Mouse (Mus musculus) G1E (cell line): ENCODE measurements around the gene Pycr1. TPM values are rescaled to one million over a fixed set of nuclear protein-coding genes. Genes with fewer than 3 reads are reported as not detected.

Source experiments
- ATAC-seq: 2 replicates; pipeline ENCODE4 v1.8.0; 2016; ENCODE audit warnings: mild to moderate bottlenecking; ENCODE audit not compliant: insufficient number of reproducible peaks, poor library complexity, low FRiP score, severe bottlenecking; ENCODE audit errors: extremely low read depth
- DNase-seq: peaks from one replicate; pipeline ENCODE4 v3.0.0; 2012; ENCODE audit warnings: low spot score
- H3K27me3 ChIP-seq: 2 replicates; pipeline ENCODE4 v1.6.1; 2012; ENCODE audit warnings: mild to moderate bottlenecking, low read length, inconsistent platforms; ENCODE audit not compliant: insufficient read depth
- H3K36me3 ChIP-seq: replicated peaks from 2 replicates; pipeline ENCODE3; 2012; ENCODE audit warnings: mild to moderate bottlenecking, inconsistent platforms
- H3K4me1 ChIP-seq: 2 replicates; pipeline ENCODE4 v1.6.1; 2012; ENCODE audit warnings: low read depth, low read length, inconsistent platforms, mixed read lengths; ENCODE audit not compliant: insufficient read depth
- H3K4me3 ChIP-seq: 2 replicates; pipeline ENCODE4 v1.5.1; 2012; ENCODE audit warnings: low read depth, mild to moderate bottlenecking, inconsistent platforms, low read length, moderate library complexity, mixed read lengths
- H3K9me3 ChIP-seq: replicated peaks from 2 replicates; pipeline ENCODE4 v1.6.1; 2012; ENCODE audit warnings: inconsistent platforms
- CTCF ChIP-seq: IDR thresholded peaks from 2 replicates; pipeline ENCODE4 v1.5.1; 2012; ENCODE audit warnings: low read depth, low read length, inconsistent platforms, mixed read lengths
- GATA1 ChIP-seq: IDR thresholded peaks from 2 replicates; pipeline ENCODE4 v1.6.1; 2012; ENCODE audit warnings: borderline replicate concordance, low read length, inconsistent platforms, mixed read lengths
- GATA2 ChIP-seq: IDR thresholded peaks from 2 replicates; pipeline ENCODE4 v1.6.1; 2012; ENCODE audit warnings: low read depth, low read length, inconsistent platforms, borderline replicate concordance
- POLR2AphosphoS5 ChIP-seq: IDR thresholded peaks from 2 replicates; pipeline ENCODE4 v1.6.1; 2012; ENCODE audit warnings: low read depth, low read length, inconsistent platforms; ENCODE audit not compliant: insufficient replicate concordance
- TAL1 ChIP-seq: conservative IDR thresholded peaks from 2 replicates; pipeline ENCODE4 v1.6.1; 2012; ENCODE audit warnings: low read depth, low read length, inconsistent platforms, mixed read lengths
- polyA plus RNA-seq: library from polyadenylated mRNA; stranded (reverse); fragments of >175 nt; gene quantifications from 2 replicates; pipeline ENCODE4 v1.2.3, GENCODE M21; 2012
- total RNA-seq, 2 experiments: library from RNA; stranded (forward) in 1 of 2; stranded (reverse) in 1 of 2; fragments of 200-1000 nt in 1 of 2; fragments of >200 nt in 1 of 2; fragmentation: Nextera tagmentation in 1 of 2; gene quantifications; 2 replicates each; pipeline ENCODE4 v1.2.3; 2014 to 2017

The Pycr1 gene
- total and polyA plus RNA-seq, 3 experiments, result 1.5 to 14.8 (median 2.4) TPM

- Histone ChIP-seq H3K4me3 (peak overlapping the region; percentile 98), H3K27me3 (no peaks in the 10 kb centered on the region), H3K4me1 (peaks cover 80% of the 10 kb centered on the region), H3K36me3 (peaks cover 89% of the 10 kb centered on the region), H3K9me3 (no peaks in the 10 kb centered on the region)
- DNase-seq (peak; percentile 89), ATAC-seq (peak; percentile 61; the same call in 1 of the 2 replicates)
- TF ChIP-seq TAL1 (no peak), CTCF (no peak), GATA2 (no peak), GATA1 (no peak), POLR2AphosphoS5 (no peak)
Measured at GRCm38 (mm10) chr11:120624680-120625111, 18.9 kb downstream of the Pycr1 start.

- DNase-seq (peak; percentile 60), ATAC-seq (no peak)
- peaks cover 89% of the 10 kb centered on the region for H3K36me3 ChIP-seq
Measured at GRCm38 (mm10) chr11:120623961-120624679, 19.4 kb downstream of the Pycr1 start.

DNA sequence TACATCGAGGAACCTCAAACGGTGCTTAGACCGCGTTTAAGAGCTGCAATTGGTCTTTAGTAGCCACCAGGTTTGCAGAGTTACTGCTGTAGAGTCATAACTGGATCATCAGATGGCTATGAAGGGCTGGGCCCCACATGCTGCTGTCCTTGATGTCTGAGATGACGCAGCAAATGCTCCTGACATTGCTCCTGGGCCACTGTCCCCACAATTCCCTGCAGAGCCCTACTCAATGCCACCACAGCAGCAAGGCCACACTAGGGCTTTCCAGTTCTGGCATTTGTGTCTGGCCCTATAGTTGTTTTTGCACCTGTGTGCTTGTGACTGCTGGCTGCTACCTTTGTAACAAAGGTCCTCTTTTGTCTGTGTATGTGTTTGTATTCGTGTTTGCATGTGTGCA lies 20.8 kb downstream of the Pycr1 start:
- TF ChIP-seq TAL1 (no peak), POLR2AphosphoS5 (no peak)
- DNase-seq (no peak), ATAC-seq (no peak)
- no peak overlapping the region for H3K4me3 ChIP-seq
- peaks cover 91% of the 10 kb centered on the region for H3K36me3 ChIP-seq
- H3K4me1 ChIP-seq, result peaks cover 78% of the 10 kb centered on the region
- H3K9me3 ChIP-seq, result peaks cover 4% of the 10 kb centered on the region; the same call in 1 of the 2 replicates
- H3K27me3 ChIP-seq, result no peaks in the 10 kb centered on the region

More at GRCm38 (mm10) chr11:120623961-120624679, 19.4 kb downstream of the Pycr1 start:
- Histone ChIP-seq H3K4me1 (peaks cover 76% of the 10 kb centered on the region), H3K9me3 (no peaks in the 10 kb centered on the region), H3K4me3 (peak overlapping the region; percentile 98), H3K27me3 (no peaks in the 10 kb centered on the region)
- TF ChIP-seq GATA1 (no peak), GATA2 (no peak), CTCF (0 out of 2 replicates have a peak, but pooled peaks have one; percentile 23)

DNA sequence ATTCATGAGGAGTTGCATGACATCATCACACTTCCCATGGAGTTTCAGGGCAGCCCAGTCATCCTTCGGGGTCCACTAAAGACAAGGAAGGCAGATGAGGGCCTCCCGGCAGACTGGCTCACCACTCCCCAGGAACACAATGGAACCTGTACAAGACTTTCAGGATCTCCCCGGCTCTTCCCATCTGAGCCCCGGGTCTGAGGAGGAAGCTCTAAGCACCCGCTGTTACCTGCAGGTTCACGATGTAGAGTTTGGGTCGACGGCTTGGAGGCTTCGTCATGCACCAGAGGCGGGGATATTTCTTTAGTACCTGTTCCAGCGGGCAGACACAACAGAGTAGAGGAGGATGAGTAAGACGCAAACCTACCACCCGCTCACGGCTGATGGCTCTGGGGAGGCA lies 23.4 kb downstream of the Pycr1 start:
- Histone ChIP-seq H3K36me3 (peaks cover 82% of the 10 kb centered on the region), H3K4me3 (peak overlapping the region; percentile 24; the same call in 1 of the 2 replicates), H3K4me1 (peaks cover 76% of the 10 kb centered on the region), H3K27me3 (no peaks in the 10 kb centered on the region), H3K9me3 (peaks cover 4% of the 10 kb centered on the region; the same call in 1 of the 2 replicates)
- no peak for ATAC-seq
- TF ChIP-seq GATA2, result no peak
- no peak for TF ChIP-seq GATA1
- no peak for DNase-seq

- H3K27me3 ChIP-seq, result no peaks in the 10 kb centered on the region
- DNase-seq, result no peak
- peaks cover 4% of the 10 kb centered on the region; the same call in 1 of the 2 replicates for H3K9me3 ChIP-seq
- no peak overlapping the region; the same call in 1 of the 2 replicates for H3K4me3 ChIP-seq
- peaks cover 90% of the 10 kb centered on the region for H3K36me3 ChIP-seq
- peaks cover 79% of the 10 kb centered on the region for H3K4me1 ChIP-seq
- TF ChIP-seq CTCF, result no peak
- ATAC-seq, result no peak
Measured at GRCm38 (mm10) chr11:120618619-120619535, 24.7 kb downstream of the Pycr1 start.

DNA sequence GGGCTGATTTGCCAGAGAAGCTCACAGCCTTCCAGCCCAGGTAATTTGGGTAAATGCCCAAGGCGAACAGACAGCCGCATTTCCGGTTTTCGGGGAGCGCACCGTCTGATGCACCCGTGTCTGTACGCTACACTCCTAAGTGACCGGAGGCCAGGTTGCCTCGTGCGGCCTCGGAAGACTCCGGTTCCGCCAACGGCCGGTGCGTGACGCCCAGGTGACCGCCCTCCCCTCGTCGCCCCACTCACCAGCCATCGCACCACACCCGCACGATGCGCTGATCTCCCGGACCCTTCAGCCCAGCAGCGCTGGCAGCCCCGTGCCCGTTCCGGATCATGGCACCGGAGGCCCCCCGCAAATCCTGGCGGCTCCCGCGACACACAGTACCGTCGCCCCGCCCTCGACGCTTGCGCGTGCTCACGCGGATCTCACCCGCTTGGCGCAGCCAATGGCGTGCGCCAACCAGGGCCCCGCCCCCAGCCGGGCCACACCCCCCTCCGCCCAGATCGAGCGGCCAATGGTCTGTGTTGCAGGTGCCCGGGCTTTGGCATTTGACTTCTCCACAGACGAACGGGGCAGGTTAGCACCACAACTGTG lies 26.0 kb downstream of the Pycr1 start, which contains the start of gene Pcyt2:
Gene Pcyt2, minus strand, starts transcription at position 418 of the 594 bp plus-strand sequence.
- ATAC-seq (peak; percentile 81), DNase-seq (peak; percentile 96)
- peaks cover 90% of the 10 kb centered on the region for H3K36me3 ChIP-seq
- peaks cover 4% of the 10 kb centered on the region; the same call in 1 of the 2 replicates for H3K9me3 ChIP-seq
- peak within 1 kb of the TSS; percentile 98 for H3K4me3 ChIP-seq
- H3K4me1 ChIP-seq, result peaks cover 77% of the 10 kb centered on the region
- TF ChIP-seq CTCF (no peak), TAL1 (no peak), GATA2 (no peak), POLR2AphosphoS5 (no peak), GATA1 (no peak)
- no peaks in the 10 kb centered on the region for H3K27me3 ChIP-seq
